Mouse (Mus musculus) layer of hippocampus, postnatal 25 days (tissue): ENCODE measurements at regions not wholly inside any gene's neighbourhood (a gene's known extent, or its start where the extent isn't known, plus 50 kb on each side); places are given as distances from the start of the nearest gene placed in this dataset.

Source experiments
- DNase-seq, 2 experiments: peaks; one replicate each; pipeline ENCODE4 v3.0.0; 2022; ENCODE audit warnings: mixed read lengths in 2 of 2, low spot score in 1 of 2; ENCODE audit errors: extremely low spot score in 1 of 2

DNA sequence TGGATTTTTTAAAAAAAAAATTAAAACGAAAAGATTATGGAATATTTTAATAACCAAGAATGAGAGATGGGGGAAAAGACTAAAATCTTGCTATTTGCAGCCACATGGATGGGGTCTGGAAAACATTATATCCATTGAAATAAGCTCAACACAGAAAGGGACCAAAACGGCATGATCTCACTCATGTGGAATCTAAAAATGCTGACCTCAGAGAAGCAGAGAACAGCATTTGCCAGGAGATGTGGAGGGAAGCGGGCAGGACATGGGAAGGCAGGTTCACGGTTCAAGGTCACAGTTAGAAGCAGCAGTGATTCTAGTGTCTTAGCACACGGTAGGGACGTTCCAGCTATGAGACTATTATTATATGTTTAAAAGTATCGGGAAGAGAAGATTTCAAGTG, 76.2 kb upstream of the S1pr3 start:
- DNase-seq, result no peak

DNA sequence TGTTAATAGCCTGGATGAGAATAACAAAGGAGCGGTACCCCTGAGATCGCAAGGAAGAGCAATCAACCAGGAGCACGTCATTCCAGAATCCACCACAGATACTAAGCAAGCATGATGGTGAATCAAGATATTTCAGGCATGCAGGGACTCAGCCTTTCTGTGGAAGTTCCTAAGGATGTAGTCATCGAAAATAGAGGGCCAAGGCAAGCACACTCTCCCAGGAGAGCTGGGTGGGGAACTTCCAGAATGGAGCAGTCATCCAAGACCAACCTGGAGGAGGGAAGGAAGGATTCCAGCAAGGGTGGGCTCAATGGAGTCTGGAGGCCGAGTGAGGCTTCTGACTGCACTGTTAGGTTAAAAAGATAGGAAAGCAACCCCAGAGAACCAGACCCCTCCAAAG, 75.0 kb upstream of the S1pr3 start:
- no peak for DNase-seq

DNA sequence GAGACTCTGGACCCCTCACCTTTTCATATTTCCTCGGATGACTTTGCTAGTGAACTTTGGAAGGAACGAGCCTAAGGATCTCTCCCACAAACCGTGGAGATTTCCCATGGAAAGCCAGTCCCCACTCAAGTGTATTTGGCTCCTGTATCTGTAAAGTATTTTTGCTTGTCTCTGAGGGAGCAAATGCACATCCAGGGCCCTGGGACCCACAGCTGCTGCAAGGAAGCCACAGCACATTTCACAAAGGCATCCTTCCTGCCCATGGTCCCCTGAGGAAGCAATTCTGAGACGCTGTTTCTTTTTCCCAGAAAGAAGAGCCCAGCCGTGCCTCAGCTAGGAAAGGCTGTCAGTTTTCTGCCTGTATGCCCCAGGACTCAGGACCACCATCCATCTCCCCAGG, 71.7 kb upstream of the S1pr3 start:
- no peak for DNase-seq

DNA sequence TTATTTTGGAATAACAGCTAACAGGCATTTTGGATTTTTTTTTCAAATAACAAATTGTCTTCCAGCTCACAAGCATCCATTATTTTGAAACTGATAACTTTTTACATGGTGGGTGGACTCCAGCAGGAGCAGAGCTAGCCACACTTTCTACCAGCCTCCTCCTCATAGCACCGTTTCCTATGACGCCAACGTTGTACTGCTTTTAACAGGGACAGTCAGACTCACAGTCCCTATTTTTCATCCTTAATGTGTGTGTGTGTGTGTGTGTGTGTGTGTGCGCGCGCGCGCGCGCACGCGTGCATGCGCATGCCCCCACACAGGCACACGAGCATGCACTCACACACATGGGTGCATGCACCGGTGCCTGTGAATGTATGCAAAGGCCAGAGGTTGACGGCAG, 70.5 kb upstream of the S1pr3 start:
- DNase-seq, result no peak

DNA sequence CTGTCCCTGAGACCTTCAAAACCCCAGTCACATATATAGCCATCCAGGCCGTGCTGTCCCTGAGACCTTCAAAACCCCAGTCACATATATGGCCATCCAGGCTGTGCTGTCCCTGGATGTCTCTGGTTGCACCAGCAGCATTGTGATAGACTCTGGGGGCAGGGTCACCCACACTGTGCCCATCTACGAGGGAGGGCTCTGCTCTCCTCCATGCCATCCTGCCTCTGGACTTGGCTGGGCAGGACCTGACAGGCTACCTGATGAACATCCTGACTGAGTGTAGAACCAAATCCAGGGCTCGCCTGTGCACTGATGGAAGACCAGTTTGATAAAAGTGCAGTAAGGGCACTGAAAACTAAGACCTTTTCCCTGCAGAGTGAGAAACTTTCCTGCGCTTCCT, 63.1 kb upstream of the S1pr3 start:
- DNase-seq, result no peak

DNA sequence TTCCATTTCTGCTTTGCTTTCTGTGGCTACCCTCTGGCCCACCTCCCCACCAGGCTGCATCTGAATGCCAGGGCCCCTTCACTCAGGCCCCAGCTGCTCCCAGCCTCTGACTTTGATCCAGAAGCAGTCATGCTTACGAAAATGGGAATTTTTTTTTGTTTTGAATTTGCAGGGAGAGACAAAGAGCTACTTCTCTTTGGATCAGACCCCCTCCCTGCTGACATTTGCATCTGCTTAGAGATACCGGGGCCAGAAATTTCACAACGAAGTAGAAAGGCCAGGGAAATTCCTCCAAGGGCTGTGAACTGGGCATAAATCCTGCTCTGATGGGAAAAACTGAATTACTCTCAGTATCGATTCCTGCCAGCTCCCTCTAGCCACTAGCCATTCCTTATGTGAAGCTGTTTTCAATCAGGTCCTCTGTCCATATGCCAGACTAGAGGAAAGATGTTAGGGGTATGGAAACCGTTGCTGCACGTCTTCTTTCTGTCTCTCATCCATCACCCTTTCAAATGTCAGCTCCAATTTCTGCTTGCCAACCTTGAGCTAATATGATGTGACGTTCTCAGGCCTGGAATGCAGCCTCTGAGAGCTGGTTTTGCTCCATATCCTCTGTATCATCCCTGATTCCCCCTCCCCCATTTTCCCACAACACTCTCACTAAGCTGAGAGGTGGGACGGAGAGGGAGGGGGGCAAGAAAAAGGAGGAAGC, 62.4 kb upstream of the S1pr3 start:
- no peak for DNase-seq

DNA sequence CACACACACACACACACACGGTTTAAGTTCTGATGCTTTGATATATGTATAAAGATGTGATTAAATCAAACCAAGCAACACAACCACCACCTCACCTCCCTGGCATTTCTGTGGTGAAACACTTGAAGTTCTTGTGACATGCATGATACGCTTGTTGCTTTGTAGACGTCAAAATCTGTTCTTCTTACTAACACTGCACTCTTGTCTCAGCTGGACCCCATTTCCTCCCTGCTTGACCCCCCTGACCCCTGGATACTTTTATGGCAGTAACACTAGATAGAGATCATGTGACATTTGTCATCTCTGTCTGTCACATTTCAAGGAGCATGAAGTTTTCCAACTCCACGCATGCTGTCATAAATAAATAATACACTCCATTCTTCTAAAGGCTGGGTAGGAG, 59.7 kb upstream of the S1pr3 start:
- no peak for DNase-seq

DNA sequence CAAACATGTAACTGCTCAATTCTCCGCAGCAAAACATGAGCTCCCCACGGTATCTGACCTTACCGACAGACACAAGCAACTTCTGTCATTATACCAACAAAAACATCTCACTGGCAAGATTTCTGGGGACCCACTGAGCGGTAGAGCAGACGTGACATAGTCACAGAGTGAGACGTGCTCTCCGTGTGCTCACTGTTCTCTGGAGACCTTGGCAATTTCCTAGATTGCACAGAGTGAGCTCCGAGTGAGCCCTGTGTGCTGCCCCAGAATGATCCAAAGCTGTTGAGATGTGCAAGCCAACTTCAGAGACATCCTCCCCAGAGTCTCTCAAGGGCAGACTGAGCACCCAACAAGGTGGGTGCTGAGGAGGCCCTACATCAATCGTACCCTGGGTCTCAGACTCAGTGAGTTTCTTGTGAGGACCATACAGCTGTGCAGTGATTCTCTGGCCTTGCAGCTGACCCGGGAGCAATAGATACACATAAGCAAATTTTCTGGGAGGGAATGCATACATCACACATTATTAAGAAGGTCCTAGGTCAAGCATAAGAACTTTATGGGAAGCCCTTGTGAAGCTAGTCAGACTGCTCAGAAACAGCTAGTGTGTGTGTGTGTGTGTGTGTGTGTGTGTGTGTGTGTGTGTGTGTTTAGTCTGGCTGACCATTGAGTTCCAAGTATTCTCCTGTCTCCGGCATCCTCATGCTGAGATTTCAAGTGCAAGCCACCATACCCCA, 58.5 kb upstream of the S1pr3 start:
- DNase-seq, result no peak

DNA sequence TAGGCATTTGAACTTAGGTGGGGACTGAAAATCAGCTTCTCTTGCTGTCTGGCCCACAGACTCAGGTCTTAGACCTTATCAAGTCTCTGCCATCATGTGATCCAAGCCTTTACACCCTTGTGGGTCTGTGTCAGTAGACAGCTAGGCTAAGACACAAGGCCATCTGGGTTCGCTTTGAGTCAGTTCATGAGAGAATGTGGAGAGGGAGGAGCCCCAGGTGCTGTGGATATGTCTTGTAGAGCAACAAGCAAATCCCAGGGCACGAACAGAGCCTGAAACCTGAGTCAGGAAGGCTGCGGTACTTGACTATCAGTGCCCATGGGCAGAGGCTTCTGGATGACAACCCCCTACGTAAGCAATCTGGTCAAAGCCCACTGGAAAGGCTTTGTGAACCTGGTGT, 55.6 kb upstream of the S1pr3 start:
- no peak for DNase-seq

DNA sequence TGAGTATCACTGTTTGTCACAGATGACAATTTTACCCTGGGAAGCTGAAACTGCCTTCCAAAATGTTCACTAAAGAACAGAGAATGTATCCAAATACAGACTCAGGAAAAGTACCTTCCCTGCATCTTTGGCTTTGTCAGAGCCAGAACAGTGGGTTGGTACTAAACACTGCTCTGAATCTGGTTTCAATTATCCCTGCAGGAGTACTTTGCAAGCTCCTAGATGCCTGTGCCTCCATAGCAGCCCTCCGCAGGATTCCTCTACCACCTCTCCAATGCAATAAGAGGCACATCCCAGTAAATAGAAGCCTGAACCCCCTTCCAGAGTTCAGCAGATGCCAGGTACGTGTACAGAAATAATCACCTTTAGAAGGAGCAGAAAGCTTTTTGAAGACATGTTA, 52.9 kb upstream of the S1pr3 start:
- DNase-seq, result no peak
